In genomic region chr10:79097161-79097754, GRCm38 (mm10) we compare ENCODE assay signal across 8 mouse cellular contexts. TPM values are rescaled to one million over a fixed set of nuclear protein-coding genes. Genes with fewer than 3 reads are reported as not detected.
DNase-seq lines count a peak whose midpoint lies in the region; ATAC-seq and TF ChIP-seq lines count a peak whose summit lies in the region.

Gene 2610008E11Rik (minus strand): TSS chr10:79097600.

- no peak for TF ChIP-seq CTCF in C2C12 (IDR thresholded peaks at IDR 0.05; ENCODE audit: control insufficient read depth, insufficient read depth, insufficient read length)
- TF ChIP-seq CTCF in brain, embryonic 14.5 days (IDR thresholded peaks at IDR 0.05; ENCODE audit: borderline replicate concordance, extremely low read depth, insufficient read depth, insufficient read length): no peak
- TF ChIP-seq CTCF in liver, adult 2 months (IDR thresholded peaks at IDR 0.05; ENCODE audit: low read depth, low read length): no peak

- H3ac ChIP-seq in C2C12 (ENCODE audit: control insufficient read depth, insufficient read length, low read depth): peak within 1 kb of the TSS; percentile 99
- peak within 1 kb of the TSS; percentile 92 for H3ac ChIP-seq in myocyte (ENCODE audit: control insufficient read depth, insufficient read length)

- peaks cover 26% of the 10 kb centered on the region for H3K36me3 ChIP-seq in C2C12 (ENCODE audit: control insufficient read depth, insufficient read depth)
- H3K36me3 ChIP-seq in erythroblast, embryonic 14.5 days (ENCODE audit: control insufficient read depth): peaks cover 13% of the 10 kb centered on the region
- peaks cover 3% of the 10 kb centered on the region; the same call in 1 of the 2 replicates for H3K36me3 ChIP-seq in heart, embryonic 11.5 days (ENCODE audit: control insufficient read depth, insufficient read depth, low read length)
- peaks cover 18% of the 10 kb centered on the region for H3K36me3 ChIP-seq in kidney, embryonic 16.5 days (ENCODE audit: insufficient read depth, low read length)
- peaks cover 7% of the 10 kb centered on the region; the same call in 1 of the 2 replicates for H3K36me3 ChIP-seq in liver, adult 2 months (ENCODE audit: control insufficient read depth, insufficient read depth, low read length)
- H3K36me3 ChIP-seq in myocyte (ENCODE audit: control insufficient read depth, insufficient read depth): peaks cover 18% of the 10 kb centered on the region
- H3K36me3 ChIP-seq in splenic B cell, adult 2 months (ENCODE audit: control insufficient read depth, insufficient read depth, low read length, poor library complexity, severe bottlenecking): 0 out of 2 replicates have a peak, but pooled peaks cover 5% of the 10 kb centered on the region

- peak within 1 kb of the TSS; percentile 98 for H3K27ac ChIP-seq in heart, embryonic 11.5 days (ENCODE audit: low read depth, low read length)
- peak within 1 kb of the TSS; percentile 94 for H3K27ac ChIP-seq in kidney, embryonic 16.5 days (ENCODE audit: low read length)
- H3K27ac ChIP-seq in liver, adult 2 months (replicated peaks; ENCODE audit: insufficient read depth, low read depth, low read length): peak within 1 kb of the TSS; percentile 53; the same call in 1 of the 2 replicates

- H3K79me3 ChIP-seq in C2C12 (ENCODE audit: low read depth): peaks cover 23% of the 10 kb centered on the region

- TF ChIP-seq POLR2A in brain, embryonic 14.5 days (IDR thresholded peaks at IDR 0.05; ENCODE audit: borderline replicate concordance, extremely low read depth, insufficient read depth, insufficient read length, poor library complexity, severe bottlenecking): peak; percentile 9; the same call in 1 of the 2 replicates
- TF ChIP-seq POLR2A in liver, adult 2 months (IDR thresholded peaks at IDR 0.05; ENCODE audit: extremely low read depth, insufficient read depth, low read length): no peak
- peak; percentile 76 for TF ChIP-seq POLR2A in myocyte (IDR thresholded peaks at IDR 0.05; ENCODE audit: insufficient read length, low read depth)

- H3K79me2 ChIP-seq in C2C12 (ENCODE audit: control insufficient read depth, insufficient read depth) (peaks cover 34% of the 10 kb centered on the region), myocyte (ENCODE audit: control insufficient read depth, insufficient read depth) (peaks cover 32% of the 10 kb centered on the region)
- peaks cover 3% of the 10 kb centered on the region; the same call in 1 of the 2 replicates for H3K79me2 ChIP-seq in liver, adult 2 months (ENCODE audit: control insufficient read depth, insufficient read depth, low read length)

- peak; percentile 100 for ATAC-seq in heart, embryonic 11.5 days (replicated peaks; ENCODE audit: insufficient number of reproducible peaks, low FRiP score, low TSS enrichment)
- peak; percentile 100 for ATAC-seq in kidney, embryonic 16.5 days (ENCODE audit: low FRiP score, low TSS enrichment)

- H3K4me1 ChIP-seq in erythroblast, embryonic 14.5 days (ENCODE audit: control insufficient read depth): peaks cover 8% of the 10 kb centered on the region
- H3K4me1 ChIP-seq in heart, embryonic 11.5 days (ENCODE audit: control insufficient read depth, insufficient read depth, low read length): peaks cover 8% of the 10 kb centered on the region; the same call in 1 of the 2 replicates
- peaks cover 12% of the 10 kb centered on the region for H3K4me1 ChIP-seq in kidney, embryonic 16.5 days (ENCODE audit: insufficient read depth, low read length)
- H3K4me1 ChIP-seq in liver, adult 2 months (ENCODE audit: control insufficient read depth, insufficient read depth, low read length): peaks cover 5% of the 10 kb centered on the region; the same call in 1 of the 2 replicates

- H3K27me3 ChIP-seq in C2C12 (ENCODE audit: control insufficient read depth, insufficient read depth, insufficient read length) (no peaks in the 10 kb centered on the region), myocyte (ENCODE audit: control insufficient read depth, insufficient read depth, insufficient read length) (no peaks in the 10 kb centered on the region)
- H3K27me3 ChIP-seq in erythroblast, embryonic 14.5 days (ENCODE audit: control insufficient read depth): peaks cover 2% of the 10 kb centered on the region; the same call in 1 of the 2 replicates
- H3K27me3 ChIP-seq in heart, embryonic 11.5 days (ENCODE audit: control insufficient read depth, insufficient read depth, low read length): no peaks in the 10 kb centered on the region
- H3K27me3 ChIP-seq in kidney, embryonic 16.5 days (ENCODE audit: insufficient read depth, low read length): no peaks in the 10 kb centered on the region
- H3K27me3 ChIP-seq in liver, adult 2 months (ENCODE audit: control insufficient read depth, insufficient read depth, low read length): no peaks in the 10 kb centered on the region
- H3K27me3 ChIP-seq in splenic B cell, adult 2 months (ENCODE audit: control insufficient read depth, insufficient read depth, low read length, poor library complexity, severe bottlenecking): no peaks in the 10 kb centered on the region

- H3K4me3 ChIP-seq in C2C12 (ENCODE audit: insufficient read depth, poor library complexity, severe bottlenecking) (peak within 1 kb of the TSS; percentile 64), myocyte (peak within 1 kb of the TSS; percentile 42)
- peak within 1 kb of the TSS; percentile 85 for H3K4me3 ChIP-seq in erythroblast, embryonic 14.5 days (replicated peaks)
- peak within 1 kb of the TSS; percentile 88 for H3K4me3 ChIP-seq in heart, embryonic 11.5 days (ENCODE audit: low read depth, low read length)
- H3K4me3 ChIP-seq in kidney, embryonic 16.5 days (ENCODE audit: low read length): peak within 1 kb of the TSS; percentile 77
- H3K4me3 ChIP-seq in liver, adult 2 months (ENCODE audit: insufficient read depth, low read depth, low read length): peak within 1 kb of the TSS; percentile 87

- WGBS in heart, embryonic 11.5 days (ENCODE audit: insufficient replicate concordance): under 1% methylated on average over 36 of the region's 36 CpGs
- WGBS in kidney, embryonic 16.5 days: 0% methylated on average over 36 of the region's 36 CpGs
- WGBS in liver, adult 2 months: under 1% methylated on average over 36 of the region's 36 CpGs

- H3K4me2 ChIP-seq in heart, embryonic 11.5 days: peak within 1 kb of the TSS; percentile 65
- peak within 1 kb of the TSS; percentile 62 for H3K4me2 ChIP-seq in kidney, embryonic 16.5 days (replicated peaks; ENCODE audit: low read depth, low read length)
- peak within 1 kb of the TSS; percentile 87 for H3K4me2 ChIP-seq in myocyte (ENCODE audit: low read depth)

- H3K9me3 ChIP-seq in erythroblast, embryonic 14.5 days (ENCODE audit: control insufficient read depth, low read length): no peaks in the 10 kb centered on the region
- H3K9me3 ChIP-seq in heart, embryonic 11.5 days (replicated peaks; ENCODE audit: control insufficient read depth, low read length): no peaks in the 10 kb centered on the region
- no peaks in the 10 kb centered on the region for H3K9me3 ChIP-seq in kidney, embryonic 16.5 days (ENCODE audit: low read length)

- peak within 1 kb of the TSS; percentile 98 for H3K9ac ChIP-seq in heart, embryonic 11.5 days (ENCODE audit: low read depth, low read length)
- H3K9ac ChIP-seq in kidney, embryonic 16.5 days (replicated peaks; ENCODE audit: low read length): peak within 1 kb of the TSS; percentile 96
- H3K9ac ChIP-seq in liver, adult 2 months (ENCODE audit: low read depth, low read length): peak within 1 kb of the TSS; percentile 87

- DNase-seq in brain, embryonic 14.5 days (ENCODE audit: low read depth): peak; percentile 99
- peak; percentile 95 for DNase-seq in liver, adult 2 months (ENCODE audit: extremely low read depth, low read depth, low spot score)
- peak; percentile 97 for DNase-seq in splenic B cell, adult 2 months (ENCODE audit: low read depth, low spot score)

TF ChIP-seq in C2C12, 6 proteins besides CTCF, POLR2A, EP300 and RAD21:
- TF ChIP-seq MAX (IDR thresholded peaks at IDR 0.05) (no peak), CEBPB (IDR thresholded peaks at IDR 0.05; ENCODE audit: low read depth) (peak; percentile 80), USF1 (IDR thresholded peaks at IDR 0.05; ENCODE audit: low read depth) (no peak)

TF ChIP-seq in myocyte, 11 proteins besides CTCF, POLR2A, EP300 and RAD21:
- TF ChIP-seq SRF (IDR thresholded peaks at IDR 0.05; ENCODE audit: control insufficient read depth, insufficient read length, low read depth) (no peak), MYOD1 (IDR thresholded peaks at IDR 0.05; ENCODE audit: control insufficient read depth in 1 of 3, insufficient read length in 2 of 3, low read depth in 2 of 3) (no peak), POLR2AphosphoS2 (IDR thresholded peaks at IDR 0.05; ENCODE audit: insufficient read length, low read depth) (peak; percentile 79), TCF12 (IDR thresholded peaks at IDR 0.05; ENCODE audit: insufficient read depth, poor library complexity, severe bottlenecking) (no peak), CEBPB (IDR thresholded peaks at IDR 0.05; ENCODE audit: insufficient read depth, poor library complexity, severe bottlenecking) (peak; percentile 67)

RNA-seq across cellular contexts. Expression of gene 2610008E11Rik, which starts in this region (rescaled TPM):
- polyA plus RNA-seq in C2C12 (2012; fragmentation: generic; extraction: Trizol) (1.7 TPM), myocyte (2012; fragmentation: generic; extraction: Trizol) (3.0 TPM)
- polyA plus RNA-seq in brain, embryonic 14.5 days (2012; rRNA removed): 18.9 and 29.3 TPM in 2 replicates
- 0.01 and 0.03 TPM in 2 replicates for polyA plus RNA-seq in erythroblast, embryonic 14.5 days (2012)
- polyA plus RNA-seq in heart, embryonic 11.5 days (2014; fragmentation: Nextera tagmentation; extraction: Ambion mirVana): 18.2 and 20.2 TPM in 2 replicates
- polyA plus RNA-seq in kidney, embryonic 16.5 days (2015; fragmentation: Nextera tagmentation; extraction: Ambion mirVana): 29.0 and 29.5 TPM in 2 replicates
- 12.1 and 13.8 TPM in 2 replicates for total RNA-seq in liver, adult 2 months (2014; rRNA removed)
- polyA plus RNA-seq in liver, adult 2 months (2012; rRNA removed): 0.67 and 0.75 TPM in 2 replicates

Comparison
In these comparisons a context has a peak if more than half of its experiments do, and no peak if none do; other contexts are left out.
1. Peak in every context shown above with its lines: DNase-seq, ATAC-seq, H3K4me3 ChIP-seq and H3K27ac ChIP-seq.